Mouse (Mus musculus): ENCODE measurements around the gene March11. TPM values are rescaled to one million over a fixed set of nuclear protein-coding genes. Genes with fewer than 3 reads are reported as not detected.

The March11 gene
- polyA plus RNA-seq, 1 experiment from 2014 or later: 9.7 TPM

GRCm38 (mm10) chr15:26309291-26309931 is 563 bp downstream of the March11 start:
- H3K9me3 ChIP-seq (ENCODE audit: control insufficient read depth, low read length): no peaks in the 10 kb centered on the region
- peak overlapping the region; percentile 84 for H3K4me2 ChIP-seq (ENCODE audit: low read length)
- peak overlapping the region; percentile 85 for H3K9ac ChIP-seq (ENCODE audit: low read depth, low read length)
- peak overlapping the region; percentile 79 for H3K4me3 ChIP-seq (ENCODE audit: low read length)
- peak overlapping the region; percentile 88 for H3K27ac ChIP-seq (ENCODE audit: low read depth, low read length)
- no peaks in the 10 kb centered on the region for H3K36me3 ChIP-seq (ENCODE audit: control insufficient read depth, insufficient read depth, low read length)
- whole genome bisulfite sequencing: under 1% methylated on average over 61 of the region's 62 CpGs
- ATAC-seq: peak; percentile 37
- H3K27me3 ChIP-seq (replicated peaks; ENCODE audit: control insufficient read depth, insufficient read depth, low read length): no peaks in the 10 kb centered on the region
- peaks cover 7% of the 10 kb centered on the region for H3K4me1 ChIP-seq (ENCODE audit: control insufficient read depth, insufficient read depth, low read depth, low read length)

GRCm38 (mm10) chr15:26319866-26320265 is 11.0 kb downstream of the March11 start:
- Histone ChIP-seq H3K4me2 (ENCODE audit: low read length) (no peak overlapping the region), H3K4me3 (ENCODE audit: low read length) (no peak overlapping the region), H3K27me3 (replicated peaks; ENCODE audit: control insufficient read depth, insufficient read depth, low read length) (no peaks in the 10 kb centered on the region), H3K9ac (ENCODE audit: low read depth, low read length) (no peak overlapping the region; the same call in 1 of the 2 replicates), H3K9me3 (ENCODE audit: control insufficient read depth, low read length) (no peaks in the 10 kb centered on the region), H3K4me1 (ENCODE audit: control insufficient read depth, insufficient read depth, low read depth, low read length) (no peaks in the 10 kb centered on the region), H3K36me3 (ENCODE audit: control insufficient read depth, insufficient read depth, low read length) (no peaks in the 10 kb centered on the region), H3K27ac (ENCODE audit: low read depth, low read length) (no peak overlapping the region)
- WGBS: 63% methylated on average over 2 of the region's 2 CpGs
- ATAC-seq: no peak

DNA sequence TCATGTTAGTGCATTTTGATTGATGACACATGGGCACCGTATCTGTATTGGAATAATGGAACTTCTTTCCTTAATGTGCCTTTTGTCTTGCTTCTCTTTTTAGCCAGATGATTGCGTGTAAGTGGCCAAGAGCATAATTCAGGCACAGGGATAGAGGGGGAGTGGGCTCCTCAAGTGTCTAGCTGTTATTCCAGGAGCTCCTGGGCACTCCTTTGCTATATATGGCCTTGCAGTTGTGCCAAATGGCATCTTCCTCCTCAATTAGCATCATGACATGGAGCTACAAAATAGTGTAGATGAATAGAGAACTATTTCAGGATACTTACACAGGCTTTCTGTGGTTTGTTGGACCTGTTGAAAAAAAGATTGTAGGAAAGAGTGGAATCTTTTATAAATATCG is 11.6 kb downstream of the March11 start:
- Histone ChIP-seq H3K27me3 (replicated peaks; ENCODE audit: control insufficient read depth, insufficient read depth, low read length) (no peaks in the 10 kb centered on the region), H3K9ac (ENCODE audit: low read depth, low read length) (no peak overlapping the region), H3K9me3 (ENCODE audit: control insufficient read depth, low read length) (no peaks in the 10 kb centered on the region), H3K4me3 (ENCODE audit: low read length) (no peak overlapping the region), H3K27ac (ENCODE audit: low read depth, low read length) (no peak overlapping the region), H3K4me1 (ENCODE audit: control insufficient read depth, insufficient read depth, low read depth, low read length) (no peaks in the 10 kb centered on the region), H3K36me3 (ENCODE audit: control insufficient read depth, insufficient read depth, low read length) (no peaks in the 10 kb centered on the region), H3K4me2 (ENCODE audit: low read length) (no peak overlapping the region)
- no peak for ATAC-seq
- 73% methylated on average over 3 of the region's 3 CpGs for WGBS

GRCm38 (mm10) chr15:26322804-26323203 is 14.0 kb downstream of the March11 start:
- no peak for ATAC-seq
- 75% methylated on average over 4 of the region's 4 CpGs for WGBS
- Histone ChIP-seq H3K27me3 (replicated peaks; ENCODE audit: control insufficient read depth, insufficient read depth, low read length) (no peaks in the 10 kb centered on the region), H3K4me1 (ENCODE audit: control insufficient read depth, insufficient read depth, low read depth, low read length) (no peaks in the 10 kb centered on the region), H3K4me3 (ENCODE audit: low read length) (no peak overlapping the region), H3K4me2 (ENCODE audit: low read length) (no peak overlapping the region), H3K9ac (ENCODE audit: low read depth, low read length) (no peak overlapping the region), H3K36me3 (ENCODE audit: control insufficient read depth, insufficient read depth, low read length) (no peaks in the 10 kb centered on the region), H3K9me3 (ENCODE audit: control insufficient read depth, low read length) (no peaks in the 10 kb centered on the region), H3K27ac (ENCODE audit: low read depth, low read length) (no peak overlapping the region)

DNA sequence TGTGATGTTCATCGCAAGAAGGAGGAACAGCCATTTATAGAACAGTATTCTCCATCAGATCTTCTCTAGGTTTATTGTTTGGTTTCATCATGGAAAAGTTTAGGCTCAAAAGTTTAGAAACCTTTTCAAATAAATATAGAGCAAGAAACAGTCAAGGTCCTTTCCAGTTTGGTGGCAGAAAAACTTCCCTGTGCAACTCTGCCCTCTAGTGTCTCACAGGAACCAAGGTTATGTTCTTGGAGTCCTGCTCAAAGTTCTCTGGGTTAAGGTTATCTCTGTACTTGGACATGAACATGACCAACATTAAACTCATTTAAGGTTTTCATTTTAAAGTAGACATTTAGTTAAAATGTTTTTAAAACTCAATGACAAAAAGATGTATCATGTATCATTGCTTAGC is 18.3 kb downstream of the March11 start:
- Histone ChIP-seq H3K4me1 (ENCODE audit: control insufficient read depth, insufficient read depth, low read depth, low read length) (no peaks in the 10 kb centered on the region), H3K9me3 (ENCODE audit: control insufficient read depth, low read length) (no peaks in the 10 kb centered on the region), H3K9ac (ENCODE audit: low read depth, low read length) (no peak overlapping the region), H3K4me2 (ENCODE audit: low read length) (no peak overlapping the region), H3K27me3 (replicated peaks; ENCODE audit: control insufficient read depth, insufficient read depth, low read length) (no peaks in the 10 kb centered on the region), H3K4me3 (ENCODE audit: low read length) (no peak overlapping the region), H3K27ac (ENCODE audit: low read depth, low read length) (no peak overlapping the region), H3K36me3 (ENCODE audit: control insufficient read depth, insufficient read depth, low read length) (no peaks in the 10 kb centered on the region)
- no peak for ATAC-seq
- 79% methylated on average over 1 of the region's 1 CpGs for WGBS

DNA sequence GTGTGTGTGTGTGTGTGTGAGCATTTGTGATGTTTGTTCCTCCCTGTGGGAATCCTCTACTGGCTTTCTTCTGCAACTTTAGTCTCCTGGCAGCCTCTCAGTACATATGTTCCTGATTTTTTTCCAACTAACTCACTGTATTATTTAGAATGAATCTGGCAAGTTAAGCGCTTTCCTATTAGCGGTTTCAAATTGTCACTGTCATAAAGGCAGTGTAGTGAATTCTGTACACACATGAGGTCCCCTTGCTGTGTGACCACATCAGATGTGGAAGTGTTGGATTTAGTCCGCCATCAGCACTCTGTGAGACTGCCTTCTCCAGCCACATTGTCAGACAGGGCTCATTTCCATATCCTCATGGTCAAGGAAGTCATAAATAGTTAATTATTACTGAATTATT is 26.9 kb downstream of the March11 start:
- Histone ChIP-seq H3K27ac (ENCODE audit: low read depth, low read length) (no peak overlapping the region), H3K9me3 (ENCODE audit: control insufficient read depth, low read length) (no peaks in the 10 kb centered on the region), H3K4me2 (ENCODE audit: low read length) (no peak overlapping the region), H3K9ac (ENCODE audit: low read depth, low read length) (no peak overlapping the region), H3K27me3 (replicated peaks; ENCODE audit: control insufficient read depth, insufficient read depth, low read length) (no peaks in the 10 kb centered on the region), H3K4me3 (ENCODE audit: low read length) (no peak overlapping the region), H3K36me3 (ENCODE audit: control insufficient read depth, insufficient read depth, low read length) (no peaks in the 10 kb centered on the region), H3K4me1 (ENCODE audit: control insufficient read depth, insufficient read depth, low read depth, low read length) (no peaks in the 10 kb centered on the region)
- WGBS: 75% methylated on average over 3 of the region's 3 CpGs
- ATAC-seq: no peak

DNA sequence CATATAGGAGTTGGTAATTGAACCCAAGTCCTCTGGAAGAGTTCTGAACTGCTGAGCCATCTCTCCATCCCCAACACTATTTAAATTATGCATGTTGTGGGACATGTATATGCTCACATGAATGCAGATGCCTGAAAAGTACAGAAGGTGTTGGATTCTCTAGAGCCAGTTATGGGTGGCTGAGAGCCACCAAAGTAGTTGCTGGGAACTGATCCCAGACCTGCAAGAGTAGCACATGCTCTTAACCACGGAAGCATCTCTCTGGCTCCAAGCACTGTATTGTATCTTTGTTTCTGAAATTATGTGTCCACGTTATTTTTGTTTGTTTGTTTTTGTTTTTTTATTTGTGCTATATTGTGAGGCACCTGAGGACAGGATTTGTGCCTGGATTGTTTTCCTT is 28.9 kb downstream of the March11 start:
- H3K36me3 ChIP-seq (ENCODE audit: control insufficient read depth, insufficient read depth, low read length): no peaks in the 10 kb centered on the region
- no peak for ATAC-seq
- WGBS: 90% methylated on average over 2 of the region's 2 CpGs
- H3K4me2 ChIP-seq (ENCODE audit: low read length): no peak overlapping the region
- H3K4me1 ChIP-seq (ENCODE audit: control insufficient read depth, insufficient read depth, low read depth, low read length): no peaks in the 10 kb centered on the region
- H3K27me3 ChIP-seq (replicated peaks; ENCODE audit: control insufficient read depth, insufficient read depth, low read length): no peaks in the 10 kb centered on the region
- H3K9ac ChIP-seq (ENCODE audit: low read depth, low read length): no peak overlapping the region
- H3K27ac ChIP-seq (ENCODE audit: low read depth, low read length): no peak overlapping the region
- no peaks in the 10 kb centered on the region for H3K9me3 ChIP-seq (ENCODE audit: control insufficient read depth, low read length)
- no peak overlapping the region for H3K4me3 ChIP-seq (ENCODE audit: low read length)

- no peaks in the 10 kb centered on the region for H3K4me1 ChIP-seq (ENCODE audit: control insufficient read depth, insufficient read depth, low read depth, low read length)
- H3K4me2 ChIP-seq (ENCODE audit: low read length): no peak overlapping the region
- no peak overlapping the region for H3K27ac ChIP-seq (ENCODE audit: low read depth, low read length)
- WGBS: 82% methylated on average over 4 of the region's 4 CpGs
- no peak overlapping the region for H3K9ac ChIP-seq (ENCODE audit: low read depth, low read length)
- no peaks in the 10 kb centered on the region for H3K9me3 ChIP-seq (ENCODE audit: control insufficient read depth, low read length)
- no peak overlapping the region for H3K4me3 ChIP-seq (ENCODE audit: low read length)
- no peaks in the 10 kb centered on the region for H3K27me3 ChIP-seq (replicated peaks; ENCODE audit: control insufficient read depth, insufficient read depth, low read length)
- ATAC-seq: no peak; the same call in 1 of the 2 replicates
- H3K36me3 ChIP-seq (ENCODE audit: control insufficient read depth, insufficient read depth, low read length): no peaks in the 10 kb centered on the region
Measured at GRCm38 (mm10) chr15:26338343-26338742, 29.5 kb downstream of the March11 start.

DNA sequence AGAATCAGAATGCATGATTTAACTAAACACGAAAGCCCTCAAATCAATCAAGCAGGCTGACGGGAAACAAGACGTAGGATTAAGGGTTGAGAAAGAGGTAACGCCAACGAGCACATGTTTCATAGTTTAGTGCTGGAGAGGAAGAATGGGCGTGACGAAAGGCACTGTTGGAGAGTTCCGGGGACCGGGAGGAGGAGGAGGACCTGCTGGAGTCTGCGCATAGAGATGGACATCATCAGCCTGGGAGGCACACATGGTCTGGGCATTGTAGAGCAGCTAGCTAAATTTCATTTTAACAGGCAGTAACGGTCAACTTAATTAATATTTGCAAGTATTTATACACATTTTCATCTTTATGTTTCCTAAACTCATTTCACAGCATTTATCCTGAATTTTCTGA is 31.6 kb downstream of the March11 start:
- ATAC-seq: peak; percentile 68; the same call in 1 of the 2 replicates
- Histone ChIP-seq H3K4me3 (ENCODE audit: low read length) (no peak overlapping the region), H3K36me3 (ENCODE audit: control insufficient read depth, insufficient read depth, low read length) (no peaks in the 10 kb centered on the region), H3K9ac (ENCODE audit: low read depth, low read length) (no peak overlapping the region), H3K4me1 (ENCODE audit: control insufficient read depth, insufficient read depth, low read depth, low read length) (no peaks in the 10 kb centered on the region), H3K27ac (ENCODE audit: low read depth, low read length) (no peak overlapping the region), H3K9me3 (ENCODE audit: control insufficient read depth, low read length) (no peaks in the 10 kb centered on the region), H3K27me3 (replicated peaks; ENCODE audit: control insufficient read depth, insufficient read depth, low read length) (no peaks in the 10 kb centered on the region), H3K4me2 (ENCODE audit: low read length) (peak overlapping the region; percentile 33)
- WGBS: 51% methylated on average over 11 of the region's 11 CpGs

Data from hindbrain, embryonic 16.5 days (tissue).